Mouse (Mus musculus) kidney, postnatal 0 days (tissue): ENCODE data around the gene Dhodh. TPM values are rescaled to one million over a fixed set of nuclear protein-coding genes. Genes with fewer than 3 reads are reported as not detected.

Experiments used
- ATAC-seq: fragments of 200-750 bp; cut with Nextera tagmentation; replicated peaks from 2 replicates; pipeline ENCODE4 v1.8.0; 2017; ENCODE audit warnings: low read depth, moderate number of reproducible peaks, moderate TSS enrichment, moderate library complexity; ENCODE audit not compliant: low FRiP score
- DNase-seq: peaks from one replicate; pipeline ENCODE4 v3.0.0-alpha.2; 2016; ENCODE audit warnings: low spot score
- H3K27ac ChIP-seq: fragments of 300-500 bp; sonication (generic); 2 replicates; pipeline ENCODE4 v1.5.1; 2014; ENCODE audit warnings: mild to moderate bottlenecking
- H3K27me3 ChIP-seq: fragments of 300-500 bp; sonication (generic); 2 replicates; pipeline ENCODE4 v1.6.1; 2014; ENCODE audit warnings: low read length, mixed read lengths; ENCODE audit not compliant: insufficient read depth
- H3K36me3 ChIP-seq: fragments of 300-500 bp; sonication (generic); 2 replicates; pipeline ENCODE4 v1.6.1; 2014; ENCODE audit warnings: low read length, mixed read lengths; ENCODE audit not compliant: insufficient read depth
- H3K4me1 ChIP-seq: fragments of 300-500 bp; sonication (generic); replicated peaks from 2 replicates; pipeline ENCODE4 v1.6.1; 2014; ENCODE audit warnings: antibody characterized with exemption, low read length, mixed read lengths; ENCODE audit not compliant: insufficient read depth
- H3K4me2 ChIP-seq: fragments of 300-500 bp; sonication (generic); 2 replicates; pipeline ENCODE4 v1.6.1; 2014; ENCODE audit warnings: mild to moderate bottlenecking, low read length, moderate library complexity, mixed read lengths
- H3K4me3 ChIP-seq: fragments of 300-500 bp; sonication (generic); replicated peaks from 2 replicates; pipeline ENCODE4 v1.5.1; 2014; ENCODE audit warnings: low read depth, low read length
- H3K9ac ChIP-seq: fragments of 300-500 bp; sonication (generic); 2 replicates; pipeline ENCODE4 v1.6.1; 2014; ENCODE audit warnings: low read depth, low read length
- H3K9me3 ChIP-seq: fragments of 300-500 bp; sonication (generic); replicated peaks from 2 replicates; pipeline ENCODE4 v1.6.1; 2016; ENCODE audit warnings: low read length, inconsistent platforms, mixed read lengths
- CTCF ChIP-seq: IDR thresholded peaks from 2 replicates; pipeline ENCODE4 v1.5.1; 2016; ENCODE audit warnings: antibody characterized with exemption, low read depth, mild to moderate bottlenecking, moderate library complexity
- WGBS: fragments of 180-500 bp; shearing (Covaris S2); extraction: QIAGEN DNeasy Blood & Tissue Kit; methylation state at CpG from one replicate; pipeline ENCODE4 v1.1.7; 2014; 5-methylcytosine and 5-hydroxymethylcytosine counted together
- polyA plus RNA-seq: library from polyadenylated mRNA; unstranded; fragments of >200 nt; fragmentation: Nextera tagmentation; extraction: Ambion mirVana; gene quantifications from 2 replicates; pipeline ENCODE4 v1.2.1, GENCODE M21; 2015

The Dhodh gene
- polyA plus RNA-seq, 1 experiment from 2014 or later = 30.6 TPM

DNA sequence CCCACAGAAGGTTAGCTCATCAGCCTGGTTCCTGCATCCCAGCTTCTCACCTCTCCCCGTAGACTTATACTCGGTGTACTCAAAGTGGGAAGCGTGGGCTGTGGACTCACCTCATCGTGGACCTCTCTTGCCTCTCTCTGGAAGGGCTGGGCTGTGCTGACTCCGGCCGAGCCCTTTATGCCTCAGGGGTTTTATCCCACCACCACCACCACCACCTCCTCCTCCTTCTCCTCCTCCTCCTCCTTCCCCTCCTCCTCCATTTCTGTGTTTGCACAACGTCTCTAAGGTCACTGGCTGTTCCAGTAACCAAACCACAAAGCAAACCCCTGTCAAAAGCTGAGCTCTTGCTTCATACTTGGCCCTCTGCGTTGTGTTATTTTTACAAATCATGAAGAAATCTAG, 29.6 kb downstream of the Dhodh start, which contains the start of gene Hp:
Gene Hp (minus strand): TSS at position 273 of the 402 bp plus-strand sequence.
- no peak within 1 kb of the TSS for H3K4me2 ChIP-seq
- no peak for ATAC-seq
- peak; percentile 19 for DNase-seq

GRCm38 (mm10) chr8:109576311-109576710, 32.2 kb downstream of the Dhodh start:
- no peaks in the 10 kb centered on the region for H3K4me1 ChIP-seq
- DNase-seq (no peak), ATAC-seq (no peak)
- H3K9ac ChIP-seq = no peak overlapping the region
- TF ChIP-seq CTCF = no peak
- H3K4me3 ChIP-seq = no peak overlapping the region
- no peak overlapping the region for H3K27ac ChIP-seq
- WGBS = 65% methylated on average over 4 of the region's 4 CpGs
- H3K27me3 ChIP-seq = no peaks in the 10 kb centered on the region
- H3K4me2 ChIP-seq = no peak overlapping the region
- H3K9me3 ChIP-seq = no peaks in the 10 kb centered on the region
- 0 out of 2 replicates have a peak, but pooled peaks cover 4% of the 10 kb centered on the region for H3K36me3 ChIP-seq

More for the DNA sequence above, 29.6 kb downstream of the Dhodh start, which contains the start of gene Hp:
- H3K27ac ChIP-seq = no peak within 1 kb of the TSS
- no peaks in the 10 kb centered on the region for H3K36me3 ChIP-seq
- H3K4me3 ChIP-seq = no peak within 1 kb of the TSS
- H3K27me3 ChIP-seq = no peaks in the 10 kb centered on the region
- 27% methylated on average over 8 of the region's 8 CpGs for WGBS
- H3K4me1 ChIP-seq = no peaks in the 10 kb centered on the region
- no peak within 1 kb of the TSS for H3K9ac ChIP-seq
- no peaks in the 10 kb centered on the region for H3K9me3 ChIP-seq
- no peak for TF ChIP-seq CTCF

DNA sequence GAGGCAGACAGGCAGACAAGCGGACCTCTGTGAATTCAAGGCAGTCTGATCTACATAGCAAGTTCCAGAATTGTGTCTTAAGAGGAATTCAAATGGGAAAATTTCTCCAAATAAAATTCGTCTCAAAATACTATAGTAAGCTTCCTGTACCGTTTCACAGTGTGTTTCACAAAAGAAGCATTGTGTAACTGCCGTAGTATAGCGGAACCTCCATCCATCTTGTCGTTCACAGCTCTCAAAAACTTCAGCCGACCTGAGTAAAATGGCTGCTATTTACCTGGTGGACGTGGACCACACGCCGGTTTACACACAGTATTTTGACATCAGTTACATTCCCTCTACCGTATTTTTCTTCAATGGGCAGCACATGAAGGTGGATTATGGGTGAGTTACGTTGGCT, 37.3 kb downstream of the Dhodh start:
- DNase-seq (no peak), ATAC-seq (no peak)
- H3K27me3 ChIP-seq = no peaks in the 10 kb centered on the region
- no peak overlapping the region for H3K4me2 ChIP-seq
- WGBS = 89% methylated on average over 12 of the region's 12 CpGs
- H3K9ac ChIP-seq = no peak overlapping the region
- no peaks in the 10 kb centered on the region for H3K4me1 ChIP-seq
- no peak overlapping the region for H3K27ac ChIP-seq
- no peaks in the 10 kb centered on the region for H3K9me3 ChIP-seq
- H3K4me3 ChIP-seq = no peak overlapping the region
- TF ChIP-seq CTCF = no peak
- H3K36me3 ChIP-seq = peaks cover 16% of the 10 kb centered on the region; the same call in 1 of the 2 replicates

DNA sequence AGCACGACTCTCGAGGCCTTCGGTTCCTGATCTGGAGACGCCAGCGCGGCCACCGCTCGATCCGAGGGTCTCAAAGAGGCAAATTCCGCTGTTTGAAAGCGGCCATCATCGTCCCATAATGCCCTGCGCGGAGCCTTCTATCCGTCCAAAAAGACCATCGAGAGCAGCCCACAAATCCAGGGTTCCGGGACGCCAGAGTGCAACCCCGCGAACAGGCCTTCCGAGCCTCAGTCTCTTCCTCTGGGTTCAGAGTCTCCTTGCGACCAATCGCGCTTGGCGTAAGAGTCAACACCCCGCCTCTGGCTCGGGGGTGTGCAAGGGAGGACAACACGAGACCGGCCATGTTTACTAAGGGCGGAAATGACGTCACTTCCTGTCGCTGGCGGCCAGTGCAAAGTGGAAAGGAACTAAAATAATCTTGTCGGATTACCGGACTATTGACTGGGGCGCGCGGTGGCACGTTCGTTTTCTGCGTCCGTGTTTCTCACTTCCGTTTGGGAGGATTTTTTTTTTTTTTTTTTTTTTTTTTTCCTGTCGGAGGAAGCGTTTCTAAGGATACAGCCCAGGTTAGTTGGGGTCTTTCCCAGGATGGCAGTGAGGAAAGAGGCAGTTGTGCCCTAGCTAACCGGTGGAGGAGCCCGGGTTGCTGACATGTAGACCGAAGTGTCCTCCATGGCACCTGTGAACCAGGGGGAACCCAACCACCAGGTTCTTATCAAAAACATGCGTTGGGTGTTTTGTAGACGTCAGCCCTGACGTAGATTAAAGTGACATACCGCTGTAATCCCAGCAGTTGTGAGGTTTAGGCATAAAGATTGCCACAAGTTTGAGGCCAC, 42.8 kb downstream of the Dhodh start, which contains the start of the genes Dhx38 and Txnl4b:
Gene Dhx38 (minus strand): TSS at position 364 of the 836 bp plus-strand sequence.
Gene Txnl4b (plus strand): TSS at position 395 of the 836 bp plus-strand sequence.
- peaks cover 29% of the 10 kb centered on the region for H3K36me3 ChIP-seq
- peak; percentile 100 for ATAC-seq
- H3K4me1 ChIP-seq = peaks cover 4% of the 10 kb centered on the region; the same call in 1 of the 2 replicates
- DNase-seq = peak; percentile 99
- under 1% methylated on average over 52 of the region's 52 CpGs for WGBS
- TF ChIP-seq CTCF = no peak
- H3K27ac ChIP-seq = peak within 1 kb of the TSS; percentile 93
- H3K4me3 ChIP-seq = peak within 1 kb of the TSS; percentile 67
- peak within 1 kb of the TSS; percentile 81 for H3K9ac ChIP-seq
- no peaks in the 10 kb centered on the region for H3K9me3 ChIP-seq
- no peaks in the 10 kb centered on the region for H3K27me3 ChIP-seq
- peak within 1 kb of the TSS; percentile 73 for H3K4me2 ChIP-seq

GRCm38 (mm10) chr8:109564766-109565165, 43.7 kb downstream of the Dhodh start:
- ATAC-seq = no peak
- no peak for TF ChIP-seq CTCF
- Histone ChIP-seq H3K27me3 (no peaks in the 10 kb centered on the region), H3K9me3 (no peaks in the 10 kb centered on the region), H3K4me3 (peak overlapping the region; percentile 67), H3K36me3 (peaks cover 33% of the 10 kb centered on the region), H3K4me1 (peaks cover 4% of the 10 kb centered on the region; the same call in 1 of the 2 replicates), H3K27ac (peak overlapping the region; percentile 93), H3K4me2 (peak overlapping the region; percentile 73), H3K9ac (peak overlapping the region; percentile 81)
- peak; percentile 21 for DNase-seq
- 4% methylated on average over 10 of the region's 10 CpGs for WGBS

- no peak for TF ChIP-seq CTCF
- no peaks in the 10 kb centered on the region for H3K9me3 ChIP-seq
- H3K4me1 ChIP-seq = peaks cover 4% of the 10 kb centered on the region; the same call in 1 of the 2 replicates
- 76% methylated on average over 2 of the region's 2 CpGs for WGBS
- H3K4me3 ChIP-seq = no peak overlapping the region
- H3K4me2 ChIP-seq = no peak overlapping the region
- H3K9ac ChIP-seq = no peak overlapping the region
- peaks cover 35% of the 10 kb centered on the region for H3K36me3 ChIP-seq
- no peak overlapping the region for H3K27ac ChIP-seq
- H3K27me3 ChIP-seq = no peaks in the 10 kb centered on the region
- ATAC-seq (no peak), DNase-seq (no peak)
Observed at GRCm38 (mm10) chr8:109563881-109564280, 44.6 kb downstream of the Dhodh start.
